Mouse (Mus musculus): ENCODE results near the gene Gm21209. TPM values are rescaled to one million over a fixed set of nuclear protein-coding genes. Genes with fewer than 3 reads are reported as not detected.

Gene Gm21209
- not detected for polyA plus RNA-seq (2017; shearing (Covaris generic))

DNA sequence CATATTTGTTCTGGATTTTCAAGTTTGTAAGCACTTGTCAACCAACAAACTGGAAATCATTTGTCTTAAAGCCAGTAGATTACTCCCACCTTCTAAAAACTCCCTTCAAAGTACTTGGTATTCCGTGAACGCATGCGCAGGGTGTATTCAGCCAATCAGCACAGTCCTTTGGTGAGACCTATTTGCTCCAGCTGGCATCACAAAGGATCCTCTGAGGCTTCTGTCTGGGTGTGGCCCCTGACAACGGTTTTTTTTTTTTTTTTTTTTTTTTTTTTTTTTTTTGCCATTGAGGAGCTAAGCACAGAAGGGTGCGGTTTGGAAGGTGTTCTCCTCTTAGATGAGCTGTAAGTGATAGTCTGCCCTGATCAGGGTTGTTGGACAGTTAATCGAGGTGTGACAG, at the start of gene Gm21209:
TSS of gene Gm21209 (plus strand) at position 301 of the 400 bp plus-strand sequence.

